Mouse (Mus musculus) right cerebral cortex, adult 2 months (tissue): Measurements from ENCODE around the gene Camta1.
A peak's percentile ranks its signal among the peaks of the same experiment; 100 is the strongest.

Experiments used
- DNase-seq, 2 experiments: peaks; one replicate each; pipeline ENCODE4 v3.0.0; 2021 to 2022; ENCODE audit warnings: low spot score in 2 of 2

Camta1 gene

DNA sequence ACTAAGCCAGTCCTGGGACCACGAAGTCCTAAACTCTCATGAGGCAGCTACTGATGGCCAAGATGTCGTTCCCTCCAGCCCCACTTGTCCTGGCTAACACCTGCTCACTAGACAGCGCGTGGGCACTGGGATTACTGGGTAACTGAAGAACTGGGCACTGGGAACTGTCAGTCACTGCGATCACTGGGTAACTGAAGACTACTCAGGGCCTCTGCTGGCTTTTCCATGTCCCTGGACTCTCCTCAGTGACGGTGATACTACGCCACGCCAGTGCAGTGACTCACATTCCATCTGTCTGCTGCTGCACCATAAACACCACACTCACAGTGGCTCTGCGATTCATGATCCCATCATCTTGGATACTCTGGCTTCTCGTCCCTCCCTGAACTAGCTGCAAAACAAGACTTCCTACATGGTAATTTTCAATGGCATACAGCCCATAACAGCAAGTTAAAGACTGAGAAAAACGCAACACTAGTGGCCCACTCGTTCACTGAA is 81.7 kb downstream of the Camta1 start:
- DNase-seq = peak; percentile 12 to 13

DNA sequence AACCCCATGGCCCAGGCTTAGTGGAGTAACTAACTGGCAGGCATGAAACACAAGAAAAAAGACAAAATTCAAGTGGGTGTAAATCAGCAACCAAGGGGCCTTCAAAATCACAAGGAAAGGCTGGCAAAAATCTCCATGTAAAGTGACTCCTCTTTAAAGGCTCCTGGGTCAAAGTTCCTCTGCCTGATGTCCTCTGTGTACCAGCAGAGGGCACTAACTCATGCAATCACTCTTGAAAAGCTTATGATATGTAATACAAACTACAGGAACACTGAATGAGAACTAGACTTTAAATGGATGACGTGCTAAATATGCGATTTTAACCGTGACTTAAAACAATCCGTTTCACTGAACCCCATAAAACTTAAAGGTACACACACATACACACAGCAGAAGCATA is 83.2 kb downstream of the Camta1 start:
- DNase-seq = no peak

DNA sequence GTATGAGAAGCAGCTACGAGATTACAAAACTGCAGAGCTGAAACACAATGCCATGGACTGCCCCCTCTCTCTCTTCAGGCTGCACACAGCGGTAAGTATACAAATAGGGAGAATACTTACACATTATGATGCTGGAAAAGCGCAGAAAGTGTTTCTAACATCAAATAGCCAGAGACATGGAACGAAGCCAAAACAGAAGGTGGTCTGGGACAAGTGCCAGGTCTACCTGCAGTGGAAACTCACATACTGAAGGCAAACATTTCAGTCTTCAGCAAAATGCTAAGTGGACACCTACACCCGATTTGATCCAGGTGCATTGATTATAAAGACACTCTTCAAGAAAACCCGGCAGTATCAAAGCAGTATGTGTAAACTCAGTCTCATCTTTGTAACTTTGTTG is 84.2 kb downstream of the Camta1 start:
- DNase-seq = no peak

DNA sequence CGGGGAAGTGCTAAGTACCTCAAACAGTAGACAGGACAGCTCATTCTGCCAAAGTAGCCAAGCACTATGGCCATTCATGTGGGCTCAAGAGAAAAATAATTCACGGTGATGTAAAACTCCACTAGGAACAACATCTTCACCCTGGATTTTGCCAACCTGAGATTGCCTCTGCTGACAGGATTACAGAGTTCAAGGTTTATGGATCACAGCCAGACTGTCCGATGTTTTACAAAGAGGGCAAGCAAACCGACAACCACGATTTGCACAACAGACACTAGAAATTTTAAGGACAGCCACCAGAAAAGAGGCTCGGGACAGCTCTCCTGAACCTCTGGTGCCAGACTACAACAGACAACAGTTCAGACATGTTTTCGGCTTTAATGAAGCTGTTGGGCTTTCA is 86.2 kb downstream of the Camta1 start:
- DNase-seq = no peak

DNA sequence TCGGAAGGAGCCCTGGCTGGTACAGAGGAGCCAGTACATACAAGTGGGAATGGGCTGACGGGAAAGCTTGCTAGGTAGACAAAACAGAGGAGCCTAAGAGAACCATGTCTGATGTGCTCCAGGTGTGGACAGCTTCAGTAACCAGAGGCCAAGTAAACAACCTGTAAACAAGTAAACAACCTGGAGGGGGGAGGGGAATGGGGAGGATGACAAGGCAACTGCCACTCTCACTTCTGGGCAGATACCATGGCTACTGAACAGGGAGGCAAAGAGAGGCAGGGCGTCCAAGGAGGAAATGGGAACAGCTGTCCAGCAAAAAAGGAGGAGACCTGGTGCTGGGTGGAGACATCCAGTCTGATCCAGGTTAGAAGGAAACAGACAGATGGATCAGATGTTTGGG is 88.0 kb downstream of the Camta1 start:
- DNase-seq = no peak

- no peak for DNase-seq
These were observed 88.7 kb downstream of the Camta1 start for GRCm38 (mm10) chr4:151773007-151773406.

DNA sequence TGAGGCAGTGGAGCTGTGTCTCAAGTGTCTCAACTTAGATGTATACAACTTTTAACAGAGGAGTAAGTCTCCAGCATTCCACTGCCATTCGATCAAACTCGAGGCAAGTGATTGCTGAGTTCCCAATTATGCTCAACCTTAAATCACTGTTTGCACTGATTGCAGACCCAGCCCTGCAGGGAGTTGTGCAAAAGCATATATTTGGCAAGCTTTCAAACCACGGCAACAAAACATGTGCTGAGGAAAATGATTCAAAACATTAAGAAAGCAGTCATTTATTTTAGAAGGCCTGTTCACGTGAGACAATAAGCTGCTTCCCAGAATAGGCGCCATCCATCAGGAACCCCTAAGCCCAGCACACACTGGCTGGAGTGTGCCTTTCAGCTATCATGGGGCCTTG is 91.0 kb downstream of the Camta1 start:
- no peak for DNase-seq

GRCm38 (mm10) chr4:151767786-151768185 is 93.9 kb downstream of the Camta1 start:
- DNase-seq = no peak

DNA sequence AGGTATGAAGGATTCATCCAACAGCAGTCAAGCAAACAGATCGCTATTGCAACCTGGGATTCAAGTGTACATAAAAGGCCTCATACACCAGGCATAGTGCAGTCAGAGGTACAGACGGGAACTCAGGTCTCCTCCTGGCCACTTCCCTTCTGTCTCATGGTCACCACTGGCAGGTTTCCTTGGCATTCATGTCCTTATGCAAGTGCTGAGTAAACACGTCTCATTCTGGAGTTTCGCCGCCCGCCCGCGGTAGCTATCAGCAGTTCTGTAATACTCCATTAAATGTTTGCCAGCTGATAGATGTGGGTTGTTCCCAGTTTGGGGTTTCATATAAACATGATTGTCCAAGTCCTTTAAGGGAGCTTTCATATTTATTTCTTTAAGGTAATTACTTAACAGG is 94.3 kb downstream of the Camta1 start:
- DNase-seq = no peak

DNA sequence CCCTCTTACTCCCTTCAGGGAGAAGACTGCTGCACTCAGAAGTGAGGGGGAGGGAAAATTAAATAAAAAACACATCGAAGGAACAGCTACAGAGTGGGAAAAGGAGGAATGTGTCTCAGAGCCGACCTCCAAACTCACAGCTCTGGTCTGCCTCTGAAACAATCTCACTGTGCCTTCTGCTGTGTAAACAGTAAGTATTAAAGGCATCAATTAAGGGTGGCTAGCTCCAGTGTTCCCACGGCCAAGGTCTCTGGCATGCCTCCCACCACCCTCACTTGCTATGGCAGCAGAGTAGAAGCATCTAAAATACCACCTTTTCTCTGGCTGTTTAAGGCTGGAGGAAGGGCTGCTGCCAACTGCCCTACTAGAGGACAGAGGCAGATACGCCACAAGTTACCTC is 96.3 kb downstream of the Camta1 start:
- DNase-seq = peak; percentile 32 to 38

- DNase-seq = no peak
These were observed 97.7 kb downstream of the Camta1 start for GRCm38 (mm10) chr4:151763928-151764327.

DNA sequence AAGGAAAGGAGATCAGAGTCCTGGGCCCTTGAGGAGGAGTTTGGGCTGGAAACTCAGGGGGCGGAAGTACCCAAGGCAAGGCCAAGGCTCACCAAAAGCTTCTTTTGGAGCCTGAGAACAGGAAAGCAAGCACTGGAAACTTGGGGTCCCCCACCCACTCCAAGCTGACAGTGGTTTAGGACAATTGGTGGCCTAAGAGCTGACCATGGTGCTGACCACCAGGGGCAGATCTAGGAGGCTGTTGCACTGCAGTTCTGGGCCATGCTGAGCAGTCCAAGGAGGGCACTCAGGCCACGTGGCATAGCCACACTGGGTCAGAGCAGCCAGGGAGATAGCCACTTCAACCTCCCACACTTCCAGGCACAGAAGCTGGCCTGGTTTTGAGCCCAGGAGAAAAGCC is 102.6 kb downstream of the Camta1 start:
- no peak for DNase-seq

GRCm38 (mm10) chr4:151758337-151758736 is 103.3 kb downstream of the Camta1 start:
- no peak for DNase-seq

- no peak for DNase-seq
These were observed 104.4 kb downstream of the Camta1 start for GRCm38 (mm10) chr4:151757261-151757660.

- DNase-seq = no peak
These were observed 105.3 kb downstream of the Camta1 start for GRCm38 (mm10) chr4:151756400-151756799.

DNA sequence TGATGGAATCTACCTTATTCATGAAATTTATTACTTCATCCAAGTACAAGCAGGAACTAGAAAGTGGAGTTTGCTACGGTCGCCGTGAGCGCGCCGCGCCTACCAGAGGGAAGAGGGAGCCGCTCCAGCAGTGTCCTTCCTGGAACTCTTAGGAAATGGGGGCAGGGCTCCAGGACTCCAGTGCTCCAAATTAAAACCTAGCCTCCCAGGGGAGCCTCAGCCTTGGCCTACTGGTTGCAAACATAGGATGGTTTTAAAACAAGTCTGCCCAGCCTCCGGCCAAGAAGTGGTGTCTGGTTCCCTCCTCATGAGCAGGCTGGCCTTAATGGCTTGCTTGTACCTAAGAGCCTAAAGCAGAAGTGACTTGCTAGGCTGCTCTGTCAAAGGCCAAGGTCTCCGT is 108.4 kb downstream of the Camta1 start:
- DNase-seq = no peak

- DNase-seq = no peak
These were observed 109.1 kb downstream of the Camta1 start for GRCm38 (mm10) chr4:151752551-151752950.

- no peak for DNase-seq
These were observed 110.3 kb downstream of the Camta1 start for GRCm38 (mm10) chr4:151751270-151751945.

- no peak for DNase-seq
These were observed 114.0 kb downstream of the Camta1 start for GRCm38 (mm10) chr4:151747723-151748122.

DNA sequence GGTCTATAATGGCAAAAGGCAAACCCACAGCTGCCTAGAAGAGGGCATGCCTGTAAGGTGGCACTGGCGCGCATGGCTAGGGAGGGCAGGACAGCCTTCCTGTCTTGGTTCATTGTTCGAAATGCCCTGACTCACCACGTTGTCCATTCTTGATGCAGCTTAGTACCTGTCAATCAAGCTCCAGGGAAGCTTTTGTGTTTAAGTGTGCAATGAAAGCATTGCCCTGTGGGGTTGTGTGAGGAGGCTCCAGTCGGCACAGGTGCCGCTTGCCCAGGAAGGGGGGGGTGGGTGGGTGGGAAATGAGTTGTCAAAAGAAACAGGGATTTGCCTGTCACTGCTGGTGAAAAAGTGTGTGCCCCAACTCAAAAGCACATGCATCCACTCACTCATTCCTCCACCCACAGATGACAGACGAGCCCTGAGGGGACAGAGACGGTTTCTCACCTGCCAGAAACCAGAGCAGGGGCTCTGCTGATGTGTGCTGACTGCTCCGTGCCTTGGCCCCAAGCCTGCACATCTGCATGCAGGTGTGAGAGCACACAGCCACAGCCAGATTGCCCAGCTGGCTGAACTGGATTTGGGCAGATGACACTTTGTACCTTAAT is 115.6 kb downstream of the Camta1 start:
- DNase-seq = no peak

- no peak for DNase-seq
These were observed 120.2 kb downstream of the Camta1 start for GRCm38 (mm10) chr4:151741249-151742137.

- DNase-seq = no peak
These were observed 122.2 kb downstream of the Camta1 start for GRCm38 (mm10) chr4:151739348-151739956.
